Mouse (Mus musculus): ENCODE measurements at regions not wholly inside any gene's neighbourhood (a gene's known extent, or its start where the extent isn't known, plus 50 kb on each side); places are given as distances from the start of the nearest gene placed in this dataset.

- no peak for DNase-seq (ENCODE audit: extremely low spot score in 1 of 2, low spot score in 2 of 2)
- intact Hi-C loops (cut with DNase I): loop anchor here (10.0 kb wide), 1 partner anchor 182 kb away; no protein-coding TSS in a partner anchor
Measured at GRCm38 (mm10) chr5:9047150-9047790, 50.1 kb upstream of the Crot start.

Data from left cerebral cortex, postnatal 10 days (tissue).